8 mouse cellular contexts compared by ENCODE assay signal in genomic region chr15:79927637-79928122, GRCm38 (mm10). TPM values are rescaled to one million over a fixed set of nuclear protein-coding genes. Genes with fewer than 3 reads are reported as not detected.
DNase-seq lines count a peak whose midpoint lies in the region; ATAC-seq lines count a peak whose summit lies in the region.

No protein-coding gene starts in this region.

- peak; percentile 90 to 96 for DNase-seq in CD8-positive naive resting alpha-beta T cell, adult 2 months (ENCODE audit: low read depth in 2 of 2, low spot score in 2 of 2)
- DNase-seq in c-Kit-positive CD71-positive TER-119-negative erythroid progenitor cells, embryonic 14.5 days (ENCODE audit: low read depth), result peak; percentile 92
- peak; percentile 79 for DNase-seq in forebrain, embryonic 10.5 days (ENCODE audit: extremely low spot score, low spot score)
- DNase-seq in kidney, postnatal 25 days, result peak; percentile 98 to 100
- peak; percentile 97 for DNase-seq in liver, embryonic 13.5 days
- peak; percentile 96 for DNase-seq in natural killer cell, adult 2 months (ENCODE audit: low spot score in 2 of 2)

- peak; percentile 80 for ATAC-seq in heart, embryonic 15.5 days (replicated peaks; ENCODE audit: insufficient number of reproducible peaks, insufficient read depth, low FRiP score, low read depth)
- peak; percentile 90 for ATAC-seq in liver, embryonic 13.5 days (ENCODE audit: low read depth)
- peak; percentile 86 for ATAC-seq in stomach, embryonic 14.5 days (ENCODE audit: insufficient number of reproducible peaks, insufficient read depth, low FRiP score, low read depth)

- peak overlapping the region; percentile 81 for H3K4me2 ChIP-seq in heart, embryonic 15.5 days
- peak overlapping the region; percentile 84 for H3K4me2 ChIP-seq in liver, embryonic 13.5 days
- peak overlapping the region; percentile 50 for H3K4me2 ChIP-seq in stomach, embryonic 14.5 days (replicated peaks; ENCODE audit: low read depth, low read length)

- peak overlapping the region; percentile 67 for H3K4me3 ChIP-seq in forebrain, embryonic 10.5 days
- peak overlapping the region; percentile 66 for H3K4me3 ChIP-seq in heart, embryonic 15.5 days
- peak overlapping the region; percentile 67 for H3K4me3 ChIP-seq in liver, embryonic 13.5 days (replicated peaks)
- peak overlapping the region; percentile 39 for H3K4me3 ChIP-seq in stomach, embryonic 14.5 days (ENCODE audit: low read depth, low read length)

- H3K36me3 ChIP-seq in forebrain, embryonic 10.5 days (replicated peaks), result no peaks in the 10 kb centered on the region
- no peaks in the 10 kb centered on the region for H3K36me3 ChIP-seq in heart, embryonic 15.5 days
- H3K36me3 ChIP-seq in liver, embryonic 13.5 days, result no peaks in the 10 kb centered on the region
- H3K36me3 ChIP-seq in stomach, embryonic 14.5 days (ENCODE audit: control insufficient read depth, insufficient read depth, low read length), result no peaks in the 10 kb centered on the region

- peaks cover 43% of the 10 kb centered on the region for H3K27me3 ChIP-seq in forebrain, embryonic 10.5 days (ENCODE audit: poor library complexity, severe bottlenecking)
- peaks cover 21% of the 10 kb centered on the region for H3K27me3 ChIP-seq in heart, embryonic 15.5 days
- peaks cover 24% of the 10 kb centered on the region for H3K27me3 ChIP-seq in liver, embryonic 13.5 days
- peaks cover 4% of the 10 kb centered on the region; the same call in 1 of the 2 replicates for H3K27me3 ChIP-seq in stomach, embryonic 14.5 days (ENCODE audit: control insufficient read depth, insufficient read depth, low read length)

- peak overlapping the region; percentile 72 for H3K27ac ChIP-seq in forebrain, embryonic 10.5 days
- peak overlapping the region; percentile 55 for H3K27ac ChIP-seq in heart, embryonic 15.5 days
- H3K27ac ChIP-seq in liver, embryonic 13.5 days, result peak overlapping the region; percentile 96
- H3K27ac ChIP-seq in stomach, embryonic 14.5 days (ENCODE audit: low read length), result peak overlapping the region; percentile 49; the same call in 1 of the 2 replicates

- peak overlapping the region; percentile 67 for H3K9ac ChIP-seq in heart, embryonic 15.5 days
- H3K9ac ChIP-seq in liver, embryonic 13.5 days, result peak overlapping the region; percentile 82
- H3K9ac ChIP-seq in stomach, embryonic 14.5 days (replicated peaks; ENCODE audit: low read depth, low read length), result peak overlapping the region; percentile 34

- H3K4me1 ChIP-seq in forebrain, embryonic 10.5 days, result peaks cover 29% of the 10 kb centered on the region
- H3K4me1 ChIP-seq in heart, embryonic 15.5 days (replicated peaks), result peaks cover 24% of the 10 kb centered on the region
- peaks cover 48% of the 10 kb centered on the region for H3K4me1 ChIP-seq in liver, embryonic 13.5 days (replicated peaks)
- 0 out of 2 replicates have a peak, but pooled peaks cover 10% of the 10 kb centered on the region for H3K4me1 ChIP-seq in stomach, embryonic 14.5 days (ENCODE audit: control insufficient read depth, insufficient read depth, low read length)

- no peaks in the 10 kb centered on the region for H3K9me3 ChIP-seq in forebrain, embryonic 10.5 days
- H3K9me3 ChIP-seq in heart, embryonic 15.5 days (replicated peaks), result no peaks in the 10 kb centered on the region
- no peaks in the 10 kb centered on the region for H3K9me3 ChIP-seq in liver, embryonic 13.5 days (replicated peaks)
- H3K9me3 ChIP-seq in stomach, embryonic 14.5 days (ENCODE audit: control insufficient read depth, low read depth, low read length), result no peaks in the 10 kb centered on the region

- WGBS in forebrain, embryonic 10.5 days, result under 1% methylated on average over 29 of the region's 29 CpGs
- under 1% methylated on average over 29 of the region's 29 CpGs for WGBS in heart, embryonic 15.5 days
- under 1% methylated on average over 29 of the region's 29 CpGs for WGBS in liver, embryonic 13.5 days (ENCODE audit: insufficient replicate concordance)
- under 1% methylated on average over 29 of the region's 29 CpGs for WGBS in stomach, embryonic 14.5 days

RNA-seq across cellular contexts. Expression of gene Apobec3, which starts 36.2 kb away (rescaled TPM):
- polyA plus RNA-seq in forebrain, embryonic 10.5 days (2016; fragmentation: Nextera tagmentation; extraction: Ambion mirVana), result 9.2 and 11.0 TPM in 2 replicates
- 13.8 and 36.7 TPM in 2 replicates for polyA plus RNA-seq in heart, embryonic 15.5 days (2015; fragmentation: Nextera tagmentation; extraction: Ambion mirVana)
- 41.7 and 53.3 TPM in 2 replicates for polyA plus RNA-seq in liver, embryonic 13.5 days (2015; fragmentation: Nextera tagmentation; extraction: Ambion mirVana)
- 17.4 and 18.4 TPM in 2 replicates for polyA plus RNA-seq in stomach, embryonic 14.5 days (2014; fragmentation: Nextera tagmentation; extraction: Ambion mirVana)

RNA-seq across cellular contexts. Expression of gene Cbx7, which starts 43.2 kb away (rescaled TPM):
- polyA plus RNA-seq in forebrain, embryonic 10.5 days (2016; fragmentation: Nextera tagmentation; extraction: Ambion mirVana), result 2.8 and 3.9 TPM in 2 replicates
- polyA plus RNA-seq in heart, embryonic 15.5 days (2015; fragmentation: Nextera tagmentation; extraction: Ambion mirVana), result 0.63 and 1.9 TPM in 2 replicates
- 0.89 and 1.4 TPM in 2 replicates for polyA plus RNA-seq in liver, embryonic 13.5 days (2015; fragmentation: Nextera tagmentation; extraction: Ambion mirVana)
- polyA plus RNA-seq in stomach, embryonic 14.5 days (2014; fragmentation: Nextera tagmentation; extraction: Ambion mirVana), result 5.0 and 5.8 TPM in 2 replicates

Comparison
In these comparisons a context has a peak if more than half of its experiments do, and no peak if none do; other contexts are left out.
1. Peak in every context shown above with its lines: DNase-seq, ATAC-seq, H3K4me3 ChIP-seq and H3K27ac ChIP-seq.